Mouse (Mus musculus) C2C12 (cell line): ENCODE measurements around the gene Agbl3. TPM values are rescaled to one million over a fixed set of nuclear protein-coding genes. Genes with fewer than 3 reads are reported as not detected.

Experiments
- H3K27me3 ChIP-seq: one replicate; pipeline ENCODE4 v1.6.1; 2011; ENCODE audit not compliant: control insufficient read depth, insufficient read depth, insufficient read length
- H3K36me3 ChIP-seq: one replicate; pipeline ENCODE4 v1.6.1; 2011; ENCODE audit not compliant: control insufficient read depth, insufficient read depth
- H3K4me3 ChIP-seq: one replicate; pipeline ENCODE4 v1.5.1; 2011; ENCODE audit warnings: mild to moderate bottlenecking, control low read depth; ENCODE audit not compliant: poor library complexity, insufficient read depth, severe bottlenecking
- H3K79me2 ChIP-seq: one replicate; pipeline ENCODE4 v1.6.1; 2011; ENCODE audit not compliant: control insufficient read depth, insufficient read depth
- H3K79me3 ChIP-seq: one replicate; pipeline ENCODE4 v1.6.1; 2011; ENCODE audit warnings: low read depth, control low read depth
- H3ac ChIP-seq: one replicate; pipeline ENCODE3; 2011; ENCODE audit warnings: low read depth; ENCODE audit not compliant: control insufficient read depth, insufficient read length
- CEBPB ChIP-seq: IDR thresholded peaks from one replicate; pipeline ENCODE4 v1.6.1; 2011; ENCODE audit warnings: low read depth, mild to moderate bottlenecking, control low read depth, moderate library complexity
- CTCF ChIP-seq: IDR thresholded peaks from one replicate; pipeline ENCODE4 v1.5.1; 2011; ENCODE audit not compliant: control insufficient read depth, insufficient read depth, insufficient read length
- FOSL1 ChIP-seq: IDR thresholded peaks from one replicate; pipeline ENCODE4 v1.8.0; 2011; ENCODE audit warnings: mild to moderate bottlenecking, low read length; ENCODE audit not compliant: poor library complexity, insufficient read depth, severe bottlenecking
- MAX ChIP-seq: IDR thresholded peaks from one replicate; pipeline ENCODE4 v1.6.1; 2011; ENCODE audit warnings: mild to moderate bottlenecking, control low read depth
- MYOD1 ChIP-seq: IDR thresholded peaks from one replicate; pipeline ENCODE4 v1.6.1; 2011; ENCODE audit warnings: low read depth; ENCODE audit not compliant: control insufficient read depth, insufficient read length
- MYOG ChIP-seq: IDR thresholded peaks from one replicate; pipeline ENCODE4 v1.6.1; 2011; ENCODE audit not compliant: control insufficient read depth, insufficient read length; ENCODE audit errors: extremely low read depth
- USF1 ChIP-seq: IDR thresholded peaks from one replicate; pipeline ENCODE4 v1.6.1; 2011; ENCODE audit warnings: low read depth, mild to moderate bottlenecking, control low read depth, moderate library complexity
- polyA plus RNA-seq: library from polyadenylated mRNA; unstranded; fragments of >200 nt; fragmentation: generic; extraction: Trizol; gene quantifications from one replicate; pipeline ENCODE4 v1.2.1, GENCODE M21; 2012; ENCODE audit warnings: missing spikeins

Agbl3 gene
- polyA plus RNA-seq, 1 experiment = 2.4 TPM

DNA sequence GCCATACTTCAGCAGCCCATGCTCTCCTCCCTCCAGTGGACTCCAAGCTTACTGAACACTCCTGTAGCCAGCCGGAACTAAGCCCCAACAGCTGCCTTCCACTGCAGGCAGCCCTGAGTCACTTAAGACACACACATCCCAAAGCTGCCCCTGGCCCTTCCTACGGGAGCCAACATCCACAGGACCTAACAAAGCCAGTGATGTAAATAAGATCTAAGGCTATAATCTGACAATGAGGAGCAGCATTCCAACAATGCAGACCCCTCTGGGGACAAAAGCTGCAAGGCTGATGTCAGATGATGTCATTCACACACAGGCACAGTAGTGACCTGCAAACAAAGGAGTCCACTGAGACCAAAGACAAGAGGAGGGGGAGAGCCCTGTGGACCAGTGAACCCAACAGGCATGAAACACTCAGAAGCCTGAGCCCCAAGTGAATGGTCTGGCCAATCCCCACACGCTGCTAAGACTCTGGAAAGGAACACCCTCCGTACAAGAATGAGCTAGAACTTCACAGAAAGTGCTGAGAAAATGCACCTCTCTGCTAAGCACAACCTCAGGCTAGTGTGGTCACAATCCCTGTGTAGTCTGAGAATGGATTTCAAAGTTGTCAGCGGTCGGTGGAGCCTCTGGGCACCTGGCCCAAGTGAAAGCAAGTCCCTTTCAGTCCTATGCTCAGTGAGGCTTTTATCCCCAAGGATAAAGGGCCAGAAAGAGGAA, 107.1 kb downstream of the Agbl3 start:
- H3K79me3 ChIP-seq = no peaks in the 10 kb centered on the region
- no peaks in the 10 kb centered on the region for H3K79me2 ChIP-seq
- H3K36me3 ChIP-seq = peaks cover 13% of the 10 kb centered on the region
- H3K4me3 ChIP-seq = no peak overlapping the region
- H3ac ChIP-seq = no peak overlapping the region
- TF ChIP-seq USF1 = no peak
- TF ChIP-seq CEBPB = no peak
- no peak for TF ChIP-seq CTCF
- TF ChIP-seq MYOG = no peak
- TF ChIP-seq FOSL1 = no peak
- no peak for TF ChIP-seq MYOD1
- TF ChIP-seq MAX = no peak
- no peaks in the 10 kb centered on the region for H3K27me3 ChIP-seq

GRCm38 (mm10) chr6:34889185-34889584, 109.0 kb downstream of the Agbl3 start:
- Histone ChIP-seq H3K79me3 (no peaks in the 10 kb centered on the region), H3ac (no peak overlapping the region), H3K79me2 (no peaks in the 10 kb centered on the region), H3K36me3 (peaks cover 10% of the 10 kb centered on the region), H3K27me3 (no peaks in the 10 kb centered on the region), H3K4me3 (no peak overlapping the region)
- TF ChIP-seq MYOG = no peak
- no peak for TF ChIP-seq MAX
- TF ChIP-seq USF1 = no peak
- TF ChIP-seq CTCF = no peak
- no peak for TF ChIP-seq FOSL1
- TF ChIP-seq MYOD1 = no peak
- TF ChIP-seq CEBPB = no peak

- Histone ChIP-seq H3K27me3 (no peaks in the 10 kb centered on the region), H3K79me3 (no peaks in the 10 kb centered on the region), H3K4me3 (no peak overlapping the region), H3K36me3 (peaks cover 29% of the 10 kb centered on the region), H3ac (no peak overlapping the region), H3K79me2 (no peaks in the 10 kb centered on the region)
- no peak for TF ChIP-seq MAX
- no peak for TF ChIP-seq MYOG
- TF ChIP-seq FOSL1 = no peak
- TF ChIP-seq CTCF = no peak
- TF ChIP-seq CEBPB = no peak
- TF ChIP-seq USF1 = no peak
Observed at GRCm38 (mm10) chr6:34895569-34895968, 115.3 kb downstream of the Agbl3 start.

DNA sequence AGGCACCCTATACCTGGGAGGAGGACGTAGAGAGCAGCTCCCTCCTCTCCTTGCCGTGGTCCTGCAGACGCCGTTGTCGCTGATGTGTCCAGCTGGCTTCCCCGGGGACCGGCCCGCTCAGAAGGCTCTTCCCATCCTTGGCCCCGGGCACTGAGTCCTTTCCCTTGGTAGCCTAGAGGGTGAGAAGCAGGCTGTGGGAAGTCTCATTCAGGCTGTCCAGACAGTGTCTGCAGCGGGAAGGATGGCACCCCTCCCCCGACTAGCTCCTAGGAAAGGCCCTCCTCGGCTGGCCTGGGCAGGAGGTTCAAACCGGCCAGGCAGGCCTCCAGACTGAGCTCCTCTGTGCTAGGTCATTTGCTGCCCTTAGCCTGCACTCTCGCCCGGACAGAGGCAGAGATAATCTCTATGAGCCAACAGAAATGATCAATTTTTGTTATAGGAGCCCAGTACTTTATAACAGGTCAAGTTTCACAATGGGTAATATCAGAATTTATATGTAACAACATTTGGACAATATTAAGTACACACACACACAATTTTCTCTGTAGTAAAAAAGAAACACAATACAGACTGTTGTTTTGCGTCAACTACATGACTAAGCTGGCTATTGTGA, 116.0 kb downstream of the Agbl3 start:
- H3ac ChIP-seq = no peak overlapping the region
- no peak overlapping the region for H3K4me3 ChIP-seq
- no peak for TF ChIP-seq MAX
- TF ChIP-seq CEBPB = no peak
- TF ChIP-seq MYOD1 = no peak
- TF ChIP-seq MYOG = no peak
- no peak for TF ChIP-seq FOSL1
- no peak for TF ChIP-seq CTCF
- no peak for TF ChIP-seq USF1
- H3K79me2 ChIP-seq = no peaks in the 10 kb centered on the region
- peaks cover 29% of the 10 kb centered on the region for H3K36me3 ChIP-seq
- no peaks in the 10 kb centered on the region for H3K79me3 ChIP-seq
- no peaks in the 10 kb centered on the region for H3K27me3 ChIP-seq

GRCm38 (mm10) chr6:34899127-34899526, 118.9 kb downstream of the Agbl3 start:
- Histone ChIP-seq H3K79me2 (no peaks in the 10 kb centered on the region), H3K79me3 (no peaks in the 10 kb centered on the region), H3K36me3 (peaks cover 27% of the 10 kb centered on the region), H3K4me3 (no peak overlapping the region), H3K27me3 (no peaks in the 10 kb centered on the region), H3ac (no peak overlapping the region)
- no peak for TF ChIP-seq USF1
- no peak for TF ChIP-seq MAX
- TF ChIP-seq MYOD1 = no peak
- TF ChIP-seq CEBPB = no peak
- TF ChIP-seq CTCF = no peak
- no peak for TF ChIP-seq MYOG
- TF ChIP-seq FOSL1 = no peak

DNA sequence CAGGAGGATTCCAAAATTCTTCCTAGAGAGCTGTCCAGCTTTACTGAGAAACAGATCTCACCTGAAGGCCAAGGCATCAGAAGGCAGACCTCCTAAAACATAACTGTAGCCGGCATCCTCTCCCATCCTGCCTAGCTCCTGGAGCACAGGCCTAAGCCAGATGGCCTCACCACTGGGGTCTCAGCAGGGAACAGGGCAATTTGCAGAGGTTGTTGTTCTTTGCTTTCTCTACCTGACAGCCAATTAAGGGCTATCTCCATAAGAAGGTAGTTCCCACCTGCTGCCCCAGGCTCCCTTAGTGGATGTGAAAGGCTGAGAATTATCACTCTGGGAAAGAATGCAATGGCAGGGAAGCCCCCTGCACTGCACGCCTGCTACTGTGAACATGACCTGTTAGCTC, 120.8 kb downstream of the Agbl3 start:
- Histone ChIP-seq H3ac (no peak overlapping the region), H3K79me2 (no peaks in the 10 kb centered on the region), H3K79me3 (no peaks in the 10 kb centered on the region), H3K27me3 (no peaks in the 10 kb centered on the region), H3K4me3 (no peak overlapping the region), H3K36me3 (peaks cover 25% of the 10 kb centered on the region)
- no peak for TF ChIP-seq USF1
- TF ChIP-seq MAX = no peak
- TF ChIP-seq CEBPB = no peak
- TF ChIP-seq CTCF = no peak
- no peak for TF ChIP-seq FOSL1
- TF ChIP-seq MYOG = no peak
- no peak for TF ChIP-seq MYOD1
